Mouse (Mus musculus) hindbrain, embryonic 10.5 days (tissue): ENCODE data around the gene Tmem239. TPM values are rescaled to one million over a fixed set of nuclear protein-coding genes. Genes with fewer than 3 reads are reported as not detected.

Source experiments
- DNase-seq: peaks from one replicate; pipeline ENCODE4 v3.0.0-alpha.2; 2017; ENCODE audit warnings: low spot score
- H3K27ac ChIP-seq: fragments of 300-500 bp; sonication (generic); 2 replicates; pipeline ENCODE4 v1.5.1; 2016; ENCODE audit warnings: mild to moderate bottlenecking, moderate library complexity
- H3K27me3 ChIP-seq: fragments of 300-500 bp; sonication (generic); 2 replicates; pipeline ENCODE4 v1.6.1; 2016; ENCODE audit warnings: mild to moderate bottlenecking; ENCODE audit not compliant: poor library complexity, insufficient read depth, severe bottlenecking
- H3K36me3 ChIP-seq: fragments of 300-500 bp; sonication (generic); 2 replicates; pipeline ENCODE4 v1.6.1; 2016; ENCODE audit warnings: mild to moderate bottlenecking, moderate library complexity
- H3K4me1 ChIP-seq: fragments of 300-500 bp; sonication (generic); replicated peaks from 2 replicates; pipeline ENCODE4 v1.6.1; 2016; ENCODE audit warnings: mild to moderate bottlenecking
- H3K4me3 ChIP-seq: fragments of 300-500 bp; sonication (generic); 2 replicates; pipeline ENCODE4 v1.5.1; 2016; ENCODE audit warnings: mild to moderate bottlenecking, moderate library complexity
- H3K9me3 ChIP-seq: fragments of 300-500 bp; sonication (generic); 2 replicates; pipeline ENCODE4 v1.6.1; 2016; ENCODE audit warnings: mild to moderate bottlenecking, moderate library complexity
- WGBS: fragments of 180-500 bp; shearing (Covaris S2); methylation state at CpG from one replicate; pipeline ENCODE4 v1.1.7; 2016; 5-methylcytosine and 5-hydroxymethylcytosine counted together
- polyA plus RNA-seq: library from polyadenylated mRNA; unstranded; fragments of >200 nt; fragmentation: Nextera tagmentation; extraction: Ambion mirVana; gene quantifications from 2 replicates; pipeline ENCODE4 v1.2.1, GENCODE M21; 2016

The Tmem239 gene
- polyA plus RNA-seq, 1 experiment from 2014 or later = not detected

DNA sequence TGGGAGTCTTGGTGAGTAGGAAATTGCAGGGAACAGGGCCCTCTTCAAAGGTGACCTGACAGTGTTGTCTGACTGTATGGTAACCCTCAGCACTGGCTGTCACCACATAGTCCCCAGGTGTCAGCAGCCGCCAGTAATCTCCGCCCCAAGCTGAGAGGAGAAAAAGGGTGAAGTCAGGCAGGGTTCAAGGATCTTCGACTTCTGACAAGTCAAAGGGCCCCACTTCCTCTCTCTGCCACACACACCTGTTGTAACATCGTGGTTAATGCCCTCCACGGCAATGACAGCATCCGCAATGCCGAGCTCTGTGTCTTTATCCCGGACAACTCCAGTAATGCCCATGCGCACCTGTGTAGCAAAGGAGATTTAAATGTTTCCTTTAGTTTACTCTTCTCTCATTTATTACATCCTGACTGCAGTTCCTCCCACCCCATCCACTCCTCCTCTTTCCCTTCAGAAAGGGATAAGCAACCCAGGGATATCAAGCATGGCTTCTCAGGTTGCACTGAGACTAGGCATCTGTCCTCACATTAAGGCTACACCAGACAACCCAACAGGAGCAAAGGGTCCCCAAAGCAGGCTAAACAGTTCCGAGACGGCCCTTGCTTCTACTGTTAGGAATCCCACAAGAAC is 15.2 kb upstream of the Tmem239 start:
- Histone ChIP-seq H3K4me1 (peaks cover 2% of the 10 kb centered on the region), H3K9me3 (no peaks in the 10 kb centered on the region), H3K27ac (no peak overlapping the region), H3K27me3 (no peaks in the 10 kb centered on the region), H3K4me3 (no peak overlapping the region), H3K36me3 (peaks cover 33% of the 10 kb centered on the region)
- DNase-seq = no peak
- 87% methylated on average over 11 of the region's 11 CpGs for WGBS

DNA sequence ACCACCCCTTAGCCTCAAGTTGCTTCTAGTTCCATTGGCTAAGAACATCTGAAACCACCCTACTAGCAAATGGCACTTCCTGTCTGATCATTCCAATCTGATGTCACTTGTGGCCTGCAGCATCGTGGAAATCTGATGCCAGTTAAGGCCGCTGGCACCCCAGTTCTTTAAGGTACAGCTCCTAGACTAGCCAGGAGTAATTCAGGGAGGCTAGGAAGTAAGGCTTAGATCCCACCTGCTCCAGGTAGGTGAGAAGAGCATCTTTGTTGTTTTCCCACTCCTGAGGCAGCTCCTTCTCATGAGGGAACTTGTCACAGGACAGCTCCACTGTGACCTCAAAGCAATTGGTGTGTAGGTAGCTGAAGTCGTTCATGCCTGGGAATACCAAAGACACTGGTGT is 13.4 kb upstream of the Tmem239 start:
- no peak for DNase-seq
- Histone ChIP-seq H3K4me3 (no peak overlapping the region), H3K36me3 (peaks cover 33% of the 10 kb centered on the region), H3K27me3 (peaks cover 2% of the 10 kb centered on the region), H3K9me3 (no peaks in the 10 kb centered on the region), H3K4me1 (peaks cover 20% of the 10 kb centered on the region), H3K27ac (no peak overlapping the region)
- WGBS = 88% methylated on average over 3 of the region's 3 CpGs

DNA sequence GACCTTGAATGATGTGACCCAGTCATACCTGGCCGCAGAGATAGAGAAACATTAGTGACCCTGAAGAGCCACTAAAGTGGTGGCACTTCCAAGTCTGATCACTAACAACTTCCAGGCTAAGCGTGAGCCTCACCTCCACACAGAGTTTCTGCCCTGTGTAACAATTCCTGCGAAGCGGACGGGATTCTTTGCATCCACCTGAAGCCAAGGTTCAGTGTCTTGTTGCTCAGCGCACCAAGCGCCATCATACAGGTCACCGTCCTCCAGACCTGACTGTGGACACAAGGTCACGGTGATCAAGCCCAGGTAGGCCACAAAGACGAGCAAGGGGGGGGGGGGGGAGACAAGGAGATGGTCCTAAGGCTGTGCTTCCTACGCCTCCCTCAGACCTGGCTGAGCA is 10.6 kb upstream of the Tmem239 start:
- peaks cover 29% of the 10 kb centered on the region for H3K4me1 ChIP-seq
- DNase-seq = no peak
- H3K27ac ChIP-seq = no peak overlapping the region
- peaks cover 29% of the 10 kb centered on the region for H3K36me3 ChIP-seq
- WGBS = 94% methylated on average over 11 of the region's 11 CpGs
- peaks cover 19% of the 10 kb centered on the region for H3K27me3 ChIP-seq
- no peak overlapping the region for H3K4me3 ChIP-seq
- H3K9me3 ChIP-seq = no peaks in the 10 kb centered on the region

DNA sequence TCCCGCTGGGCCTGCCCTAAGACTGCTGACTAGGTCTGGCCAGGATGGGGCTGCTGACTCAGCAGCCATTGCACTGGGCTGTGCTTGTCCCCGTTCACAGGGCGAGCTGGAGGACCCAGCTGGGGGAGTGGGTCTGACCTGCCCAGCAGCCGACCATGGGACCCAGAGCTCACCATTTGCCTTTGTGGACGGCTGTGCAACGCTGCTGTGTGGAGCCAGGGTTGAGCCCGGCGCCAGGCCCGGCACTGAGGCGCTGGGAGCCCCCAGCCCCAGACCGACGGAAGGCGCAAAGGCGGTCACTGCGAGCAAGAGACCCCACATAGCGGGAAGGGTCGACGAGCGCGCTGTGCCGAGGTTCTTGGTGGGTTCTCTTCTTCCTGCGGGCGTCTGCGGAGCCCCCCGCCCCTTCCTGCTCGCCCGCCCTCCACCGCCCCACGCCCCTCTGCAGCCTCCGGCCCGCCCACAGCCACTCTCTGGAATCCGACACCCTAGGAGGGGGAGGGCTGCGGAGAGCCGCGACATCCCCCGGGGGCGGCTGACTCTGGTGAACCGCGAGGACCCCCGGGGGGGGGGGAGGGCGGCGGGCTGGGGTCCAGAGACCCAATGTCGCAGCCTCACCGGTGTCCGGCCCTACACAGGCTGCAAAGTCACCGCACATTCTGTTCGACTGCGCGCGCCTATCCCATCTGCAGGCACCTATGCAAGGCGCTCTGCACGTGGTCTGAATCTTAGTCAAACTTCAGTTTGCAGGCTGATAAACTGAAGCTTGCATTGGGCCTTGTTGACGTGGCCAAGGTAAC is 8.9 kb upstream of the Tmem239 start, which contains the start of gene Cpxm1:
Gene Cpxm1 (minus strand): TSS at position 389 of the 800 bp plus-strand sequence.
- DNase-seq = peak; percentile 81
- Histone ChIP-seq H3K36me3 (peaks cover 23% of the 10 kb centered on the region), H3K4me1 (peaks cover 36% of the 10 kb centered on the region), H3K27me3 (peaks cover 19% of the 10 kb centered on the region), H3K9me3 (no peaks in the 10 kb centered on the region), H3K4me3 (peak within 1 kb of the TSS; percentile 70), H3K27ac (peak within 1 kb of the TSS; percentile 90)
- WGBS = under 1% methylated on average over 51 of the region's 53 CpGs

DNA sequence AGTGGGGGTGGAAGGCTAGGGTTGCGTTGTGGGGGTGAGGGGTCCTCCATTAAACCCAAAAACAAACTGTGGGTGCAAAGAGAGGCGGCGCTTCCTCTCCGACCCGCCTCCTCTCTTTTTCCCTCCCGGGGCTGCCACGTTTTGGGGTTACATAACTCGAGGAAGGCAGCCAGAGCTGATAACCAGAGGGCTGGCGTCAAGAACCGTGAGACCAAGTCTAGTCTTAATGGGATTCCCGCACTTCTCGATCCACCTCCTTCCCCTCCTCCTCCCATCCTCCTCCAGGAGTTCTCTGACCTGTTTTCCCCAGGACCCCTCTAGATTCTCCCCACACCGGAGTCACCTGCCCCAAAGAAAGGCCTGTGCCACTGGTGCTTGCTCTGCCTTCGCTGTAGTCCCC is 8.2 kb upstream of the Tmem239 start:
- peaks cover 19% of the 10 kb centered on the region for H3K27me3 ChIP-seq
- peak overlapping the region; percentile 90 for H3K27ac ChIP-seq
- peak overlapping the region; percentile 70 for H3K4me3 ChIP-seq
- peaks cover 18% of the 10 kb centered on the region for H3K36me3 ChIP-seq
- H3K4me1 ChIP-seq = peaks cover 36% of the 10 kb centered on the region
- 16% methylated on average over 14 of the region's 14 CpGs for WGBS
- DNase-seq = peak; percentile 8
- no peaks in the 10 kb centered on the region for H3K9me3 ChIP-seq

DNA sequence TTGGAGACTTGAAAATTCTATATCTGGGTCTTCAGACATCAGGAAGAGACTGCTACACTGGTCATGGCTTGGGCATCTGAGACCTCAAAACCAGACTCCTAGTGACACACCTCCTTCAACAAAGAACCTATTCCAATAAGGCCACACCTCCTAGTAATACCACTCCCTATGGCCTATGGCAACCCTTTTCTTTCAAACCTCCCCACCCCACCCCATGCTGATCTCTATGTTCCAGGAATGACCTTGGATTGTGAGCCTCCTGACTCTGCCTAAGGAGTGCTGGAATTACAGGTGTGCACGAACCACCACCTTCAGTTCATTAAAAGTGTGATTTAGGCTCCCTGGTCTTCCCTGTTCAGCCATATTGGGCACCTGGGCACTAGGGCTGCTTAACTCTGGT is 6.2 kb upstream of the Tmem239 start:
- Histone ChIP-seq H3K36me3 (no peaks in the 10 kb centered on the region), H3K4me3 (no peak overlapping the region), H3K4me1 (peaks cover 36% of the 10 kb centered on the region), H3K9me3 (no peaks in the 10 kb centered on the region), H3K27ac (no peak overlapping the region), H3K27me3 (peaks cover 19% of the 10 kb centered on the region)
- DNase-seq = no peak
- 92% methylated on average over 1 of the region's 1 CpGs for whole genome bisulfite sequencing

DNA sequence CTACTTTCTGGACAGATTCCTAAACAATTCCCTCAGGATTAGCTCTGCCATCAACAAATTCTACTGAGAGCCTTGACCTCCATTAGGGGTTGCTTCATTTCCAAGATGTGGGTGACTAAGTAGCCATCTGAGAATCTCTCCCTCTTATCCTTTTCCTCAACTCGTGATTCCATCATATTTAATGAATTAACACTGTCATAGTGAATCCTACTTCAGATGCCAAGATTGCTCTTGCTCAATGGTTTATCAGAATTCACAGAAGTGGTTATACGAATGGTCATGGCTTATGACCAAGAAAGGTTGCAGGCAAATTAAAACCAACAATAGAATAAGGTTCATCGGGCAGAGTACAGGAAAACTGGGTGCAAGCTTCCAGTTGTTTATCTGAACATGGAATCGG is 4.4 kb upstream of the Tmem239 start:
- no peaks in the 10 kb centered on the region for H3K36me3 ChIP-seq
- peaks cover 32% of the 10 kb centered on the region for H3K4me1 ChIP-seq
- WGBS = 81% methylated on average over 4 of the region's 4 CpGs
- DNase-seq = no peak
- no peak overlapping the region for H3K27ac ChIP-seq
- H3K4me3 ChIP-seq = no peak overlapping the region
- peaks cover 32% of the 10 kb centered on the region for H3K27me3 ChIP-seq
- H3K9me3 ChIP-seq = no peaks in the 10 kb centered on the region

DNA sequence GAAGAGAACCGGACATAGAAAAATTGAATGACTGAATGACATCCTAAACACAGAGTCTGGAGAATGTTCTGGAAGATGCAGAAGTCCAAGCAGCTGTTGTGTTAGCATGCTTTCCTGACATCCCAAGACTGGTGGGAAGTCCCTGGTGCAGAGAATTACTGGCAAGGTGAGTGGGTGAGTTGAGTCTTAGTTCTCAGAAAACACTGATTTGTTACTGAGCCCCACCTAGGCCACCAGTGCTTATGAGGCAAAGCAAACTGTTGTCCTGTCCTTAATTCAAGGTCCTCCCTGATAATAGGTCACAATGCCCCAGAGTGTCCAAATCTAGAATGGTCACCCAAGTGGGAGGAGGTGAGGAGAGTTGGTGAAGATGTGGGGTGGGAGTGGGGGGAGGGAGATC is 1.3 kb upstream of the Tmem239 start, which contains the start of the genes Gm28372 and 1700020A23Rik:
Gene Gm28372 (plus strand): TSS at position 301 of the 400 bp plus-strand sequence.
Gene 1700020A23Rik (plus strand): TSS at position 321 of the 400 bp plus-strand sequence.
- H3K4me1 ChIP-seq = peaks cover 25% of the 10 kb centered on the region
- no peak within 1 kb of the TSS for H3K27ac ChIP-seq
- no peaks in the 10 kb centered on the region for H3K36me3 ChIP-seq
- H3K4me3 ChIP-seq = no peak within 1 kb of the TSS
- H3K9me3 ChIP-seq = no peaks in the 10 kb centered on the region
- peaks cover 13% of the 10 kb centered on the region for H3K27me3 ChIP-seq
- 88% methylated on average over 1 of the region's 1 CpGs for WGBS
- no peak for DNase-seq

DNA sequence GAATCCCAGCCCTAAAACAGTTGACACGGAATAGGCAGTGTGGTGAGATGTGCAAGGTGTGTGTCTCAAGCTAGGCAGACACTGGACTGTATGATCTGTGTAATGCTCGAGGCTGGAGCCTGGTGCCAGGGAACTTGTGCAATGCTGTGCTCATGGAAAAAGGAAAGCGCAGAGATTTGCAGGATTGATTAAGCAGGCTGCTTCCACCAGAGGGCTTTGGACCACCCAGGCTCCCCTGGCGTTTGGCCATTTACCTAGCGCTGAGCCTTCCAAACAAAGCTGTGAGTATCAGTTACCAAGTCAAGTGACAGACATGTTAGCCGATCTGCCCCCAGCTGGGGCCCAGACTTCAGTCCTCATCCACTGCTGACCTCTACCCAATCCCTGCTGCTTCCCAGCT is 1.9 kb downstream of the Tmem239 start:
- Histone ChIP-seq H3K36me3 (no peaks in the 10 kb centered on the region), H3K27ac (no peak overlapping the region), H3K4me1 (peaks cover 23% of the 10 kb centered on the region), H3K4me3 (no peak overlapping the region), H3K27me3 (peaks cover 13% of the 10 kb centered on the region), H3K9me3 (no peaks in the 10 kb centered on the region)
- 20% methylated on average over 6 of the region's 6 CpGs for WGBS
- peak; percentile 69 for DNase-seq

DNA sequence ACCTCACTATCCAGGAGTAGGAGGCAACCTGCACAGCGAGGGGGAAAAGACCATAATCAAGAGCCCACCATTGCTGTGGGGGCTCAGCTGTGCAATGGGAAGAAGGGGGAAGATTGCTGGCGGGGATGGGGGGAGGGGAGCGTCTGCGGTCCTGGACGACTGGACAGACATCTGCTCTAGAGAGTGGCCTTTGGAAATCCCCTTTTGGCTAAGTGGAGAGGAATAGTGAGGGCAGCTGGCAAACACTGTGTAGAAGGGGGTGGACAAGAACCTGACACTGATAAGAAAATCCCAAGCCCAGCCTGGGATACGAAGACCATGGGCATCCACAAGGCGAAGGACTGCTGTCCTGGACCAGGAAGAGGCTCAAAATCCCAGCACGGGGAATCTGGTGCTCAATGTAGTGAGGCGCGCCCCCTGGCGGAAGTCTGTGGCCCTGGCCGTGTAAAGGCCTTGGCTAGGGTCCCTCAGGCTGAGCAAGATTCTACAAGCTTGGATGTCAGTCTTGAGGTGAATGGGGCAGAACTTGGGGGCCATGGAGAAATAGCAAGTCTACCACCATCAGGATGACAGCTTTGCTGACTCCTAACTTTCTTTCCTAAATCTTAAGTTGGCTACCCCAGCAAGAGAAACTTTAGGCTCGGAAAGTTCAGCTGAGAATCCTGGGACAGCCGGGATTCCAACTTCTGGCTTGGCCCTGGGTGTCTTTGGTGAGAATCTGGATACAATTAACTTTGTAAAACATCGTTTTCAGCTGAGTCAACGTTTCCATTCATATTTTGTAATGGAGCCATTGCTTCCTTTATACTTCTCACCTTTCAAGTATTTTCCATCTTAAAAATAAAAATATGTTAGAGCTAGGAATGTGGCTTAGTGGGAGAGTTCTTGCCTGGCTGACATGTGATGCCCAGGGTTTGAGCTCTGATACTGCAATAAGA is 5.5 kb downstream of the Tmem239 start:
- Histone ChIP-seq H3K36me3 (no peaks in the 10 kb centered on the region), H3K27me3 (0 out of 2 replicates have a peak, but pooled peaks cover under 1% of the 10 kb centered on the region), H3K4me3 (no peak overlapping the region), H3K4me1 (peaks cover 17% of the 10 kb centered on the region), H3K27ac (no peak overlapping the region), H3K9me3 (no peaks in the 10 kb centered on the region)
- WGBS = 40% methylated on average over 16 of the region's 16 CpGs
- DNase-seq = peak; percentile 88

DNA sequence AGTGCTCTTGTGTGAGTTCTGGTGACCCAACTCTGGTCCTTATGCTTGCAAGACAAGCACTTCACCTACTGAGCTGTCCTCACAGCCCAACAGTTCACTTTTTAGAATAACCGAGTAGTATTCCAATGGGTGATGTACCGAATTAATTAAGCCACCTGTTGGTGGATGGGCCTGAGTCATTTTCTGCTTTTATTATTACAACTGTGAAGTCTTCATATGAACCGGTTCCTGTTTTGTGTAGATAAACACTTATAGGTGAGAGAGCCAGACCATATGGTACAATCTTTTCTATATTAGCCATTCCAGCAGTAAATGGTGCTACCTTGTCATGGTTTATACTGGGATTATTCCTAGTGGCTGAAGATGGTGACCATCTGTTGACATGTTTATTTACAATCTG is 6.5 kb downstream of the Tmem239 start:
- Histone ChIP-seq H3K4me3 (no peak overlapping the region), H3K27me3 (no peaks in the 10 kb centered on the region), H3K4me1 (peaks cover 17% of the 10 kb centered on the region), H3K36me3 (no peaks in the 10 kb centered on the region), H3K27ac (no peak overlapping the region), H3K9me3 (no peaks in the 10 kb centered on the region)
- no peak for DNase-seq
- 87% methylated on average over 3 of the region's 3 CpGs for WGBS

DNA sequence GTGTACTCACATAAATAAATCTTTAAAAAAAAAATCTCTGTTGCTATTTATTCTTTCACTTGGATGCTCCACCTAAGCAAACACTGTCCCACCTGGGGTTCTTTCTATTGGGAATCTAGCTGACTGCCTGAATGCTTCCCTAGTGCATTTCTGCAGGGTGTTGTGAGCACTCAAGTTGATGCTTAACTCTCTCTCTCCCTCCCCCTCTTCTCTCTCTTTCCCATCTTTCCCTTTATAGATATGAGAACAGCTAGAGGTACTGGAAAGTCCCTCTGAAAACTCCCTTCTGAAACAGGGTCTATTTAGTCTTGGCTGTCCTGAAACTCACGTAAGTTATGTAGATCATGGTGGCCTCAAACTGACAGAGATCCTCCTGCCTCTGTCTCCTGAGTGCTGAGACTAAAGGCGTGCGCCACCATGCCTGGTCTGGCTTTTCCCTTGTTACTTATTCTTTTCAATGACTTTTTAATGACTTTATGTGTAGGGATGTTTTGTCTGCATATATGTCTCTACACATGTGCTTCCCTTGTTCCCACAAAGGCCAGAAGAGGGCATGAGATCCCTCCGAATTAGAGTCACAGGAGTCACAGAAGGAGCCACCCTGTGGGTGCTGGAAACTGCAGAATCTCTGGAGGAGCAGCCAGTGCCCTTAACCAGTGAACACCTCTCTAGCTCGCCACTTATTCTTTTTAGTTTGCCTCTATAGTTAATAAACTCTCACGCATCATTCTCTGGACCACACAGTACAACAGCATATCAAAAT is 8.0 kb downstream of the Tmem239 start:
- no peak for DNase-seq

More for the DNA sequence above, 8.0 kb downstream of the Tmem239 start:
- Histone ChIP-seq H3K4me3 (no peak overlapping the region), H3K36me3 (peaks cover 10% of the 10 kb centered on the region), H3K9me3 (no peaks in the 10 kb centered on the region), H3K27ac (no peak overlapping the region), H3K4me1 (peaks cover 8% of the 10 kb centered on the region), H3K27me3 (no peaks in the 10 kb centered on the region)
- 74% methylated on average over 6 of the region's 6 CpGs for WGBS
